Mouse (Mus musculus) liver, embryonic 14.5 days (tissue): ENCODE results near the gene Spc24. TPM values are rescaled to one million over a fixed set of nuclear protein-coding genes. Genes with fewer than 3 reads are reported as not detected.
A peak's percentile ranks its signal among the peaks of the same experiment; 100 is the strongest.

Experiments used
- ATAC-seq: fragments of 200-750 bp; cut with Nextera tagmentation; 2 replicates; pipeline ENCODE4 v1.8.0; 2017; ENCODE audit warnings: moderate number of reproducible peaks, mild to moderate bottlenecking, moderate library complexity; ENCODE audit not compliant: insufficient read depth
- DNase-seq, 3 experiments: peaks; one replicate each; pipeline ENCODE4 v3.0.0-alpha.2; 2012 to 2013; ENCODE audit warnings: low read depth in 3 of 3, low spot score in 3 of 3
- H3K27ac ChIP-seq: fragments of 300-500 bp; sonication (generic); 2 replicates; pipeline ENCODE4 v1.5.1; 2014; ENCODE audit warnings: moderate library complexity, mild to moderate bottlenecking, control low read depth, inconsistent platforms
- H3K27me3 ChIP-seq: fragments of 300-500 bp; sonication (generic); 2 replicates; pipeline ENCODE4 v1.6.1; 2014; ENCODE audit warnings: mild to moderate bottlenecking, low read length, moderate library complexity; ENCODE audit not compliant: control insufficient read depth, insufficient read depth
- H3K36me3 ChIP-seq: fragments of 300-500 bp; sonication (generic); replicated peaks from 2 replicates; pipeline ENCODE4 v1.6.1; 2014; ENCODE audit warnings: low read depth; ENCODE audit not compliant: control insufficient read depth, insufficient read depth
- H3K4me1 ChIP-seq, 2 experiments: fragments of 200-500 bp in 1 of 2; fragments of 300-500 bp in 1 of 2; sonication (generic) in 1 of 2; replicated peaks; 2 replicates each; pipeline ENCODE4 v1.6.1; 2012 to 2014; ENCODE audit warnings: antibody characterized with exemption in 1 of 2, inconsistent platforms in 1 of 2, low read length in 1 of 2; ENCODE audit not compliant: control insufficient read depth in 2 of 2, insufficient read depth in 2 of 2
- H3K4me2 ChIP-seq: fragments of 300-500 bp; sonication (generic); 2 replicates; pipeline ENCODE4 v1.6.1; 2014; ENCODE audit warnings: low read depth, mild to moderate bottlenecking, control low read depth, moderate library complexity
- H3K4me3 ChIP-seq, 2 experiments: fragments of 200-500 bp in 1 of 2; fragments of 300-500 bp in 1 of 2; sonication (generic) in 1 of 2; 2 replicates each; pipeline ENCODE4 v1.5.1; 2012 to 2014; ENCODE audit warnings: low read depth in 2 of 2, low read length in 2 of 2, mild to moderate bottlenecking in 2 of 2, control low read depth in 1 of 2, inconsistent platforms in 1 of 2, moderate library complexity in 1 of 2; ENCODE audit not compliant: insufficient read depth in 1 of 2
- H3K9ac ChIP-seq: fragments of 300-500 bp; sonication (generic); replicated peaks from 2 replicates; pipeline ENCODE4 v1.6.1; 2014; ENCODE audit warnings: mild to moderate bottlenecking, control low read depth, moderate library complexity
- H3K9me3 ChIP-seq: fragments of 300-500 bp; sonication (generic); 2 replicates; pipeline ENCODE4 v1.6.1; 2016; ENCODE audit warnings: low read length, mixed read lengths; ENCODE audit not compliant: control insufficient read depth
- CTCF ChIP-seq: IDR thresholded peaks from 2 replicates; pipeline ENCODE4 v1.5.1; 2016; ENCODE audit warnings: antibody characterized with exemption, low read depth, control low read depth
- EP300 ChIP-seq: IDR thresholded peaks from 2 replicates; pipeline ENCODE4 v1.6.1; 2016; ENCODE audit warnings: antibody characterized with exemption, low read depth
- WGBS: fragments of 180-500 bp; shearing (Covaris S2); extraction: QIAGEN DNeasy Blood & Tissue Kit; methylation state at CpG from one replicate; pipeline ENCODE4 v1.1.7; 2014; ENCODE audit not compliant: insufficient replicate concordance; 5-methylcytosine and 5-hydroxymethylcytosine counted together
- polyA plus RNA-seq, 2 experiments: library from polyadenylated mRNA; depleted of rRNA in 1 of 2; stranded (reverse) in 1 of 2; unstranded in 1 of 2; fragments of >200 nt; fragmentation: Nextera tagmentation in 1 of 2; extraction: Ambion mirVana in 1 of 2; gene quantifications; 2 replicates each; pipeline versions ENCODE4 v1.2.1 to v1.2.3; 2012 to 2014

The Spc24 gene
- polyA plus RNA-seq (2012; rRNA removed) (37.4 and 52.4 TPM in 2 replicates), polyA plus RNA-seq (2014; fragmentation: Nextera tagmentation; extraction: Ambion mirVana) (89.5 and 92.2 TPM in 2 replicates)

DNA sequence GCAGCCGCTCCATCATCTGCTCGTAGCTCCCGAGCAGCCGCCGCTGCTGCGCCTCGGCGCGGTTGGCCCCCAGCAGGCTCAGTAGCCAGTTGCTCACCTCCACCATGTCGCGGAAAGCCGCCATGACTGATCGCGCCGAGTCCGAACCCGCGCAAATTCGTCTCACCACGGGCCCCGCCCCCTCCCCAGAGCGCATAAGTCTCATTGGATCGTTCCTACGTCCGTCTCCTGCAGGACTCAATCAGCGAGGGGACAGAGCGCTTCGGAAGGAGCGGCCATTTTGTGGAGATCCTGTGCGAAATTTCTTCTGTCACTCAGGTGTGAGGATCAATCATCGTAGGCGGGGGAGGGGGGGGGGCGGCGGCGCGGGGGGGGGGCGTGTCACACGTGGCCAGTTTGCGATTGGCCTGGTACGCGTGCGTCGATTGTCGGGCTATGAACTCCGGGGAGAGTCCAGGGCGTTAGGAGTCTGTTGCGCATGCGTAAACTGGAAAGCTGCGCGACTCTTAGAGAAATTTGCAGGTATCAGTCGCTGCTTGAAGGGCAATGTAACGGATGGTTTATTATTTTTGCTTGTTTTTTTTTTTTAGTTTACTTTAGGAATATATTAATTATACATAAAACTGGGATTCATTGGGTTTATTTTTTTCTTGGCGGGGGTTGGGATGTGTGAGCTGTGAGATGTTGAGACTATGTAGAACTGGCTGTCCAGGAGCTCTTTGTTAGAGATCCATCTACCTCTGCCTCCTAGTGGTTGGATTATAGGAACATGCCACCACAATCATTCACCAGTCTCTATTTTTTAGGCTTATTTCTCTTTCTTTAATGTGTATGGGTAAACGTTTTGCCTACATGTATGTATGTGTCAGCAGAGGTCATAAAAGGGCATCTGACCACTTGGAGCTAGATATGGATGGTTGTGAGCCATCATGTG, at the start of gene Spc24:
Gene Spc24, minus strand, starts transcription at position 149 of the 934 bp plus-strand sequence.
- DNase-seq (peak; percentile 98 to 99 (median 99)), ATAC-seq (peak; percentile 95)
- Histone ChIP-seq H3K27me3 (no peaks in the 10 kb centered on the region), H3K9me3 (no peaks in the 10 kb centered on the region), H3K4me2 (peak within 1 kb of the TSS; percentile 78), H3K27ac (peak within 1 kb of the TSS; percentile 71), H3K36me3 (peaks cover 17% of the 10 kb centered on the region), H3K9ac (peak within 1 kb of the TSS; percentile 85), H3K4me3 (peak within 1 kb of the TSS; percentile 82 to 98), H3K4me1 (peaks cover 14 to 24% of the 10 kb centered on the region in 2 experiments)
- TF ChIP-seq EP300 (no peak), CTCF (peak; percentile 55)
- under 1% methylated on average over 48 of the region's 54 CpGs for WGBS

DNA sequence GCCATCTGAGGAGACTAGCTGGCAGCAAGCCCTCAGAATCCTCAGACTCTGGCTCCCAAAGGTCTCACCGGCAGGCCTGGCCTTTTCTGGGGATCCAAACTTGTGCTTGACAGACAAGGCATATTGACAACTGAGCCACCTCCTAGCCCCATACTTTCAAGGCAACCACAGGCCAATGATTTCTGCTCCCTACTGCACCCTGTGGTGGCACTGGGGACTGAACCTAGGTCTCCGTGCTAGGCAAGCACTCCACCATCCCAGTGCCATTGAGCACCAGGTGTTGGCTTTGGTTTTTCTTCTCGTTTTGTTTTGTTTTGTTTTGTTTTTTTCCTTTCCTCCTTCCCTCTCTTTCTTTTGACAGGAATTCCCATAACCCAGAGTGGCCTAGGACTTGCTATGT, 48.5 kb upstream of the Spc24 start:
- no peak for ATAC-seq
- no peak overlapping the region for H3K4me3 ChIP-seq
- no peaks in the 10 kb centered on the region for H3K36me3 ChIP-seq
- H3K4me1 ChIP-seq: peaks cover 0 to 5% of the 10 kb centered on the region in 2 experiments; a peak in 1 of 4 replicates
- H3K27ac ChIP-seq: no peak overlapping the region
- H3K9me3 ChIP-seq: no peaks in the 10 kb centered on the region
- TF ChIP-seq EP300 (no peak), CTCF (peak; percentile 59)
- H3K27me3 ChIP-seq: no peaks in the 10 kb centered on the region
- no peak overlapping the region for H3K4me2 ChIP-seq
- whole genome bisulfite sequencing: 38% methylated on average over 3 of the region's 3 CpGs
- DNase-seq: no peak
- H3K9ac ChIP-seq: no peak overlapping the region

DNA sequence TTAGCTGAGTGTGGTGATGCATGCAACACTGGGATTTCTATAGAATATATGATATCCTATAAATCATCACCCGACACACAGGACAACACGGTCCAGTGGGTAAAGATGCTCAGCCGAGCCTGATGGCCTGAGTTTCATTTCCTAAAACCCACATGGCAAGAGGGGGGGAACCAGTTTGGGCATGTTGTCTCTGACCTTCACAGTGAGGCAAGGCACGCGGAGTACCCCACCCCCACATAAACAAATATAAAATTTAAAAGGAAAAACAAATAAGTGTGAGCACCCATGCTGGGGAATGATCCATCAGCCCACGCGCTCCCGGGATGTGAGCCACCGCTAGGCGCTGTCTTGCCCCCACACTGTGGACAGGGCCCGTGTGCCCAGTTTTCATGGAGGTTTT, 46.9 kb upstream of the Spc24 start:
- no peak overlapping the region for H3K4me3 ChIP-seq
- peaks cover 0 to 5% of the 10 kb centered on the region in 2 experiments; a peak in 1 of 4 replicates for H3K4me1 ChIP-seq
- ATAC-seq: no peak
- TF ChIP-seq EP300: no peak
- no peak for TF ChIP-seq CTCF
- no peak for DNase-seq
- H3K36me3 ChIP-seq: no peaks in the 10 kb centered on the region
- H3K9me3 ChIP-seq: no peaks in the 10 kb centered on the region
- H3K27ac ChIP-seq: no peak overlapping the region
- H3K4me2 ChIP-seq: no peak overlapping the region
- WGBS: 65% methylated on average over 11 of the region's 11 CpGs
- no peaks in the 10 kb centered on the region for H3K27me3 ChIP-seq
- H3K9ac ChIP-seq: no peak overlapping the region

- WGBS: 16% methylated on average over 3 of the region's 3 CpGs
- H3K9me3 ChIP-seq: no peaks in the 10 kb centered on the region
- no peaks in the 10 kb centered on the region for H3K27me3 ChIP-seq
- peaks cover 0 to 5% of the 10 kb centered on the region in 2 experiments; a peak in 1 of 4 replicates for H3K4me1 ChIP-seq
- H3K9ac ChIP-seq: no peak overlapping the region
- no peak overlapping the region for H3K4me3 ChIP-seq
- peak; percentile 71 for ATAC-seq
- no peaks in the 10 kb centered on the region for H3K36me3 ChIP-seq
- H3K27ac ChIP-seq: no peak overlapping the region; the same call in 1 of the 2 replicates
- peak in 1 of 3 experiments; percentile 29 for DNase-seq
- no peak overlapping the region for H3K4me2 ChIP-seq
- TF ChIP-seq CTCF (no peak), EP300 (no peak)
Measured at GRCm38 (mm10) chr9:21806363-21806762, 46.3 kb upstream of the Spc24 start.
